Mouse (Mus musculus): ENCODE results near the gene Pnma5. TPM values are rescaled to one million over a fixed set of nuclear protein-coding genes. Genes with fewer than 3 reads are reported as not detected.

Gene Pnma5
- total RNA-seq, 2 experiments from 2014 or later: not detected

DNA sequence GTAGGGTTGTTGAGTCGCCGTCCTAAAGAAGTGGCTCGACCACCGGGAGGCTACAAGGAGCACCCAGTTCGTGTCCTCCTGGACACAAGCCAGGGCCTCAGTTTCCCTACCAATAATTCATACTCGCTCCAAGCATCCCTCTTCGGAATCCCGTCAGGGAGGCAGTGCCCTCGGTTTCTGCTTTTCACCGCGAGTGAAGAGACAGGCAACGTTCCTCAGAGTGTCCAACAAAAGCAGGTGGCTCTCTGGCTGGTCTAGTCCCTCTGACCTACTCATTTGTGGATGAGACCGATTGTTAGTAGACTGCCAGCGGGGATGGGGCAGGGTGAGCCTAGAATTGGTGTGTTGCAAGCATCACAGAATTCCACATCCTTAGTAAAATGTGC lies 49.4 kb downstream of the Pnma5 start:
- no peak for ATAC-seq (replicated peaks; ENCODE audit: low FRiP score, low TSS enrichment, poor library complexity, severe bottlenecking)

DNA sequence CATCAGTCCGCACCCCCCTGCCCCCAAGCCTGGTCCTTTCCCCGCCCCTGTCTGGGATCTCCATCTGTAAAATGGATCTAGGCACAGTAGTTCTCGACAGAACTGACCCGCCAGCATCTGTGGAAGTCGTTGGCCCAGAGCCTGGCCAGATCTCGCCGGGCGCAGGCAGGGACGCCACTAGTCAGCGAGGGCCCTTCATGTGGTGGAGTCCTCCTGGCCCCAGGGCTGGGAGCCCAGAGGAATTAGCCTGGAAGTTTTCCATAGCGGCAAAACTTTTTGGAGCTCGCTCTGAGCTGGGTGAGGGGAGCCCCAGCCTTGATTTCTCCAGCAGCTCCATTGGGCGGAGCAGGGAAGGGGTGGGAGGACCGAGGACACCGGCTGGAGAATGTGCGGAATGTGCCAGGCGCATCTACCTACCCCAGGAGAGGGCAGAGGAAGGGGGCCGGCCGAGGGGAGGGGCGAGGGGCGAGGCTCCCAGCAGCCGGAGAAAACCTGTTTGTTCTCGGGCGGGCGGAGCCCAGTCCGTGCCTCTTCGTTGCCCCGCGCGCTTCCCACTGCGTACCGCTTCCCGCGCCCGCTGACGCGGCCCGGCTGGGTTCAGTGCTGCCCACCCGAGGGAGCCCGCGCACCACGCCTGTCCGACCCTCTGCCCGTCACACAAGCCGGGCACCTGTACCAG lies 49.9 kb downstream of the Pnma5 start, which contains the start of gene Zfp185:
Gene Zfp185 (plus strand): TSS at position 499 of the 679 bp plus-strand sequence.
- peak; percentile 62 for ATAC-seq (replicated peaks; ENCODE audit: low FRiP score, low TSS enrichment, poor library complexity, severe bottlenecking)

DNA sequence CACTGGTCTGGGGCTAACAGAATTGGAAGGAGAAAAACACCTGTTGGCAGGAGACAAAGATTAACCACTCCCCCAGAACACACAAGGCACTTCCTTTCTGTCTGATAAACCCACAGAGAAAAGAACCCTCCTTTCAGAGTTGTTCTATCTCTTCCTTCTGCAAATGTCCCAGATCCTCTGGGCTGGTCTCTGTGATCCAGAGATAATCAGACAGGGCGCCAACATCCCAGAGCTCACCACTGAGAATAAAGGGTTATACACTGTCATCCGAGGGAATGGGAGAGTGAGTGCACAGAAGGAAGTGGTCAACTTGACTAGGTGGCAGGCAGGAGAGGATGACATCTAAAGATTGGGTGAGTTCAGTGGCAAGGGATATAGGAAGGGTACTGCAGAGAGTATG lies 51.3 kb downstream of the Pnma5 start:
- ATAC-seq (replicated peaks; ENCODE audit: low FRiP score, low TSS enrichment, poor library complexity, severe bottlenecking): peak; percentile 45

Other genes starting within 250 kb of the Pnma5 start
- not detected in 2 replicates for gene Gabrq, start 211.9 kb downstream of the Pnma5 start, total RNA-seq (2014; fragmentation: Nextera tagmentation)
- not detected in 2 replicates for gene Gabrq, start 211.9 kb downstream of the Pnma5 start, total RNA-seq (2017)
- 40.3 and 76.2 TPM in 2 replicates for gene Cetn2, start 118.7 kb downstream of the Pnma5 start, total RNA-seq (2014; fragmentation: Nextera tagmentation)
- gene Cetn2, start 118.7 kb downstream of the Pnma5 start, total RNA-seq (2017): 90.8 and 114 TPM in 2 replicates
- 12.9 and 16.6 TPM in 2 replicates for gene Nsdhl, start 118.5 kb downstream of the Pnma5 start, total RNA-seq (2014; fragmentation: Nextera tagmentation)
- gene Nsdhl, start 118.5 kb downstream of the Pnma5 start, total RNA-seq (2017): 22.1 and 22.2 TPM in 2 replicates
- 5.6 TPM in 1 of 2 replicates, not detected in the other for gene Zfp185, start 49.8 kb downstream of the Pnma5 start, total RNA-seq (2014; fragmentation: Nextera tagmentation)
- not detected in 2 replicates for gene Zfp185, start 49.8 kb downstream of the Pnma5 start, total RNA-seq (2017)
- gene Pnma3, start 27.7 kb upstream of the Pnma5 start, total RNA-seq (2014; fragmentation: Nextera tagmentation): not detected in 2 replicates
- not detected in 2 replicates for gene Pnma3, start 27.7 kb upstream of the Pnma5 start, total RNA-seq (2017)
- 12.6 and 21.7 TPM in 2 replicates for gene Xlr4a, start 45.4 kb upstream of the Pnma5 start, total RNA-seq (2014; fragmentation: Nextera tagmentation)
- 30.9 and 41.9 TPM in 2 replicates for gene Xlr4a, start 45.4 kb upstream of the Pnma5 start, total RNA-seq (2017)
- 1.2 and 4.0 TPM in 2 replicates for gene Xlr3a, start 60.0 kb upstream of the Pnma5 start, total RNA-seq (2014; fragmentation: Nextera tagmentation)
- gene Xlr3a, start 60.0 kb upstream of the Pnma5 start, total RNA-seq (2017): 15.0 TPM in 1 of 2 replicates, not detected in the other
- gene Gm14685, start 79.9 kb upstream of the Pnma5 start, total RNA-seq (2014; fragmentation: Nextera tagmentation): not detected in 2 replicates
- not detected in 2 replicates for gene Gm14685, start 79.9 kb upstream of the Pnma5 start, total RNA-seq (2017)
- not detected in 2 replicates for gene Xlr5b, start 111.7 kb upstream of the Pnma5 start, total RNA-seq (2014; fragmentation: Nextera tagmentation)
- not detected in 2 replicates for gene Xlr5b, start 111.7 kb upstream of the Pnma5 start, total RNA-seq (2017)
- not detected in 2 replicates for gene DXBay18, start 112.3 kb upstream of the Pnma5 start, total RNA-seq (2014; fragmentation: Nextera tagmentation)
- gene DXBay18, start 112.3 kb upstream of the Pnma5 start, total RNA-seq (2017): not detected in 2 replicates
- gene Spin2d, start 139.9 kb upstream of the Pnma5 start, total RNA-seq (2014; fragmentation: Nextera tagmentation): not detected in 2 replicates
- not detected in 2 replicates for gene Spin2d, start 139.9 kb upstream of the Pnma5 start, total RNA-seq (2017)
- 4.8 and 10.8 TPM in 2 replicates for gene Xlr3b, start 155.1 kb upstream of the Pnma5 start, total RNA-seq (2014; fragmentation: Nextera tagmentation)
- gene Xlr3b, start 155.1 kb upstream of the Pnma5 start, total RNA-seq (2017): 4.2 and 4.4 TPM in 2 replicates
- 41.2 TPM in 2 replicates for gene Xlr4b, start 177.2 kb upstream of the Pnma5 start, total RNA-seq (2014; fragmentation: Nextera tagmentation)
- 23.1 and 29.2 TPM in 2 replicates for gene Xlr4b, start 177.2 kb upstream of the Pnma5 start, total RNA-seq (2017)
- 2.6 and 2.8 TPM in 2 replicates for gene F8a, start 191.2 kb upstream of the Pnma5 start, total RNA-seq (2014; fragmentation: Nextera tagmentation)
- gene F8a, start 191.2 kb upstream of the Pnma5 start, total RNA-seq (2017): 2.4 and 2.6 TPM in 2 replicates
- 5.5 and 10.5 TPM in 2 replicates for gene Xlr4c, start 206.0 kb upstream of the Pnma5 start, total RNA-seq (2014; fragmentation: Nextera tagmentation)
- gene Xlr4c, start 206.0 kb upstream of the Pnma5 start, total RNA-seq (2017): 24.6 and 34.2 TPM in 2 replicates
- gene Xlr3c, start 228.3 kb upstream of the Pnma5 start, total RNA-seq (2014; fragmentation: Nextera tagmentation): not detected in 2 replicates
- 0.69 TPM in 1 of 2 replicates, not detected in the other for gene Xlr3c, start 228.3 kb upstream of the Pnma5 start, total RNA-seq (2017)

All from megakaryocyte-erythroid progenitor cell, adult 5-6 weeks (primary cell).